9 mouse cellular contexts compared by ENCODE assay signal in the genomic region with DNA sequence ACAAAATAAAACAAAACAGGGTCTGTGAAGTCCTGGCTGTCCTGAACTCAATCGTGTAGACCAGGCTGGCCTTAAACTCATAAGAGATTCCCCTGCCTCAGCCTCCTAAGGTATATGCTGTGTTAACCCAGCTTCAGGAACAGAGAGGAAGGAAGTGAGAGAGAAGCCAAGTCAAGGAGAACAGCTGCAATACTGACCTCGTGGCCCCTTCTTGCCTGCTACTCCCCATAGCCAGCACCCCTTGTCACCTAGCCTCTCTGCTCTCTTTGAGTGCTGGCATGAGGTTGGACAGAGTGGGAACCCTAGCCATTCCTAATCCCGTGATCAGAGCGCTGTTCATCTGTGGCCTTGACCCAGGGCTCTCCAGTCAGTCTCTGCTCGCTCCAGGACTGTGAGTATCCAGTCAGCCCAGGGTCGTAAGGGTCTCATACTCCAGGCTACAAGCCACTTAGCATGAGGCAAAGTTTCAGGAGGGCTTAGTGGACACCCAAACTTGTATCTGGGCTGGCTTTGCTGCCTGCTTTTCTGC. TPM values are rescaled to one million over a fixed set of nuclear protein-coding genes. Genes with fewer than 3 reads are reported as not detected.
DNase-seq lines count a peak whose midpoint lies in the region; ATAC-seq and TF ChIP-seq lines count a peak whose summit lies in the region.
"Had no signal": no experiment of that assay in that cellular context is flagged by ENCODE, and none has a peak within 500 bp of the region (broad histone marks: within the 10 kb centered on the region; RNA-seq: fewer than 3 reads in every experiment).

No protein-coding gene starts in this region.

- peaks cover 76% of the 10 kb centered on the region for H3K4me1 ChIP-seq in heart, embryonic 13.5 days
- peaks cover 5% of the 10 kb centered on the region for H3K4me1 ChIP-seq in cortical plate, adult 2 months (ENCODE audit: control insufficient read depth, insufficient read depth, low read length)
- peaks cover 74% of the 10 kb centered on the region for H3K4me1 ChIP-seq in hindbrain, embryonic 10.5 days (replicated peaks)
- peaks cover 60% of the 10 kb centered on the region for H3K4me1 ChIP-seq in midbrain, embryonic 13.5 days (replicated peaks)

- WGBS in heart, embryonic 13.5 days: 61% methylated on average over 6 of the region's 6 CpGs
- 81% methylated on average over 6 of the region's 6 CpGs for WGBS in hindbrain, embryonic 10.5 days
- 81% methylated on average over 6 of the region's 6 CpGs for WGBS in midbrain, embryonic 13.5 days

- H3K9me3 ChIP-seq in heart, embryonic 13.5 days: peaks cover 15% of the 10 kb centered on the region; the same call in 1 of the 2 replicates
- no peaks in the 10 kb centered on the region for H3K9me3 ChIP-seq in hindbrain, embryonic 10.5 days
- no peaks in the 10 kb centered on the region for H3K9me3 ChIP-seq in midbrain, embryonic 13.5 days

- peaks cover 3% of the 10 kb centered on the region; the same call in 1 of the 2 replicates for H3K36me3 ChIP-seq in heart, embryonic 13.5 days
- H3K36me3 ChIP-seq in hindbrain, embryonic 10.5 days: no peaks in the 10 kb centered on the region
- no peaks in the 10 kb centered on the region for H3K36me3 ChIP-seq in midbrain, embryonic 13.5 days

- H3K27me3 ChIP-seq in heart, embryonic 13.5 days (replicated peaks): no peaks in the 10 kb centered on the region
- no peaks in the 10 kb centered on the region for H3K27me3 ChIP-seq in hindbrain, embryonic 10.5 days (ENCODE audit: insufficient read depth, poor library complexity, severe bottlenecking)
- no peaks in the 10 kb centered on the region for H3K27me3 ChIP-seq in midbrain, embryonic 13.5 days

- H3K4me2 ChIP-seq in heart, embryonic 13.5 days: peak overlapping the region; percentile 51
- no peak overlapping the region for H3K4me2 ChIP-seq in midbrain, embryonic 13.5 days (replicated peaks)

- no peak overlapping the region for H3K4me3 ChIP-seq in heart, embryonic 13.5 days
- H3K4me3 ChIP-seq in cortical plate, adult 2 months (ENCODE audit: insufficient read depth, low read length): no peak overlapping the region
- H3K4me3 ChIP-seq in hindbrain, embryonic 10.5 days: no peak overlapping the region
- H3K4me3 ChIP-seq in midbrain, embryonic 13.5 days (replicated peaks): no peak overlapping the region

- no peak for ATAC-seq in heart, embryonic 13.5 days (ENCODE audit: extremely low read depth, insufficient number of reproducible peaks, low FRiP score, low TSS enrichment)
- peak; percentile 24; the same call in 1 of the 2 replicates for ATAC-seq in midbrain, embryonic 13.5 days
- ATAC-seq: inflammation-experienced regulatory T-cells, adult 6 months had no signal

- no peak for TF ChIP-seq CTCF in cortical plate, adult 2 months (IDR thresholded peaks at IDR 0.05; ENCODE audit: extremely low read depth, insufficient read depth, low read length)

- peak overlapping the region; percentile 91 for H3K27ac ChIP-seq in heart, embryonic 13.5 days (replicated peaks)
- 0 out of 2 replicates have a peak overlapping the region, but pooled peaks have one; percentile 1 for H3K27ac ChIP-seq in cortical plate, adult 2 months (ENCODE audit: insufficient read depth, low read length)
- H3K27ac ChIP-seq in hindbrain, embryonic 10.5 days: peak overlapping the region; percentile 24
- H3K27ac ChIP-seq in midbrain, embryonic 13.5 days: peak overlapping the region; percentile 70

- peak overlapping the region; percentile 70 for H3K9ac ChIP-seq in heart, embryonic 13.5 days
- no peak overlapping the region for H3K9ac ChIP-seq in midbrain, embryonic 13.5 days (replicated peaks)

- no peak for TF ChIP-seq POLR2A in cortical plate, adult 2 months (IDR thresholded peaks at IDR 0.05; ENCODE audit: extremely low read depth, insufficient read depth, low read length)

- no peak for DNase-seq in heart, adult 18-20 months
- no peak for DNase-seq in hindbrain, embryonic 10.5 days (ENCODE audit: low spot score)
- no peak for DNase-seq in left cerebral cortex, adult 8-10 months (ENCODE audit: low spot score in 2 of 2)
- DNase-seq in kidney, postnatal 4 days: no peak
- DNase-seq in retina, postnatal 1 day: no peak

RNA-seq across cellular contexts. Expression of gene Morn1, which starts 35.6 kb away (rescaled TPM):
- 2.1 and 2.3 TPM in 2 replicates for polyA plus RNA-seq in heart, embryonic 13.5 days (2015; fragmentation: Nextera tagmentation; extraction: Ambion mirVana)
- total RNA-seq in heart, adult 18-20 months (2021): 1 to 10 TPM; 1.0 to 2.3 TPM
- 12.4 and 16.0 TPM in 2 replicates for polyA plus RNA-seq in cortical plate, adult 2 months (2012; rRNA removed)
- polyA plus RNA-seq in hindbrain, embryonic 10.5 days (2016; fragmentation: Nextera tagmentation; extraction: Ambion mirVana): 4.4 and 6.0 TPM in 2 replicates
- 6.0 and 8.9 TPM in 2 replicates for polyA plus RNA-seq in midbrain, embryonic 13.5 days (2015; fragmentation: Nextera tagmentation; extraction: Ambion mirVana)
- 10 to 100 TPM; 10.2 to 19.4 (median 12.9) TPM for total RNA-seq in left cerebral cortex, adult 8-10 months (2022)

RNA-seq across cellular contexts. Expression of gene Rer1, which starts 35.8 kb away (rescaled TPM):
- 114 and 126 TPM in 2 replicates for polyA plus RNA-seq in heart, embryonic 13.5 days (2015; fragmentation: Nextera tagmentation; extraction: Ambion mirVana)
- 10 to 100 TPM; 72.0 to 75.8 TPM for total RNA-seq in heart, adult 18-20 months (2021)
- 81.8 and 86.9 TPM in 2 replicates for polyA plus RNA-seq in cortical plate, adult 2 months (2012; rRNA removed)
- 138 and 144 TPM in 2 replicates for polyA plus RNA-seq in hindbrain, embryonic 10.5 days (2016; fragmentation: Nextera tagmentation; extraction: Ambion mirVana)
- polyA plus RNA-seq in midbrain, embryonic 13.5 days (2015; fragmentation: Nextera tagmentation; extraction: Ambion mirVana): 121 and 124 TPM in 2 replicates
- total RNA-seq in left cerebral cortex, adult 8-10 months (2022): 10 to 100 TPM; 63.3 to 69.9 (median 64.2) TPM

RNA-seq across cellular contexts. Expression of gene Pex10, which starts 55.2 kb away (rescaled TPM):
- 16.6 and 16.8 TPM in 2 replicates for polyA plus RNA-seq in heart, embryonic 13.5 days (2015; fragmentation: Nextera tagmentation; extraction: Ambion mirVana)
- 10 to 100 TPM; 20.7 to 22.0 TPM for total RNA-seq in heart, adult 18-20 months (2021)
- 17.8 and 19.5 TPM in 2 replicates for polyA plus RNA-seq in cortical plate, adult 2 months (2012; rRNA removed)
- polyA plus RNA-seq in hindbrain, embryonic 10.5 days (2016; fragmentation: Nextera tagmentation; extraction: Ambion mirVana): 19.9 and 21.4 TPM in 2 replicates
- 19.6 and 21.8 TPM in 2 replicates for polyA plus RNA-seq in midbrain, embryonic 13.5 days (2015; fragmentation: Nextera tagmentation; extraction: Ambion mirVana)
- 10 to 100 TPM; 17.6 to 21.2 (median 19.5) TPM for total RNA-seq in left cerebral cortex, adult 8-10 months (2022)

Comparison
In these comparisons a context has a peak if more than half of its experiments do, and no peak if none do; other contexts are left out.
1. H3K27ac ChIP-seq: peak in every context shown above with its lines; median percentile 91 in heart, embryonic 13.5 days; 70 in midbrain, embryonic 13.5 days; 24 in hindbrain, embryonic 10.5 days; 1 in cortical plate, adult 2 months.